Mouse (Mus musculus) CH12.LX (cell line): Measurements from ENCODE around the gene Fgd6. TPM values are rescaled to one million over a fixed set of nuclear protein-coding genes. Genes with fewer than 3 reads are reported as not detected.

Experiments
- DNase-seq: peaks from one replicate; pipeline ENCODE4 v3.0.0-alpha.2; 2013; ENCODE audit errors: extremely low read depth
- H3K27ac ChIP-seq: 2 replicates; pipeline ENCODE4 v1.5.1; 2012; ENCODE audit warnings: low read depth, mild to moderate bottlenecking, control low read depth, moderate library complexity; ENCODE audit not compliant: insufficient read depth
- H3K27me3 ChIP-seq: replicated peaks from 2 replicates; pipeline ENCODE3; 2012; ENCODE audit warnings: inconsistent platforms
- H3K36me3 ChIP-seq, 2 experiments: replicated peaks in 1 of 2; 2 replicates each; pipeline versions ENCODE3 to v1.6.1; 2012; ENCODE audit warnings: inconsistent platforms in 1 of 2, low read length in 1 of 2, mild to moderate bottlenecking in 1 of 2, mixed read lengths in 1 of 2, moderate library complexity in 1 of 2; ENCODE audit not compliant: control insufficient read depth in 1 of 2, insufficient read depth in 1 of 2
- H3K4me1 ChIP-seq, 2 experiments: 2 replicates each; pipeline ENCODE4 v1.6.1; 2012; ENCODE audit warnings: inconsistent platforms in 1 of 2, moderate library complexity in 1 of 2; ENCODE audit not compliant: insufficient read depth in 2 of 2, control insufficient read depth in 1 of 2
- H3K4me2 ChIP-seq: 2 replicates; pipeline ENCODE4 v1.6.1; 2012; ENCODE audit warnings: low read depth, mild to moderate bottlenecking, control low read depth; ENCODE audit not compliant: poor library complexity, insufficient read depth, severe bottlenecking
- H3K4me3 ChIP-seq, 3 experiments: fragments of 150-350 bp in 1 of 3; sonication (generic) in 1 of 3; replicated peaks in 1 of 3; 2 replicates each; pipeline versions ENCODE3 to v1.5.1; 2011 to 2012; ENCODE audit warnings: low read depth in 2 of 3, low read length in 2 of 3, mild to moderate bottlenecking in 2 of 3, moderate library complexity in 2 of 3, control low read depth in 1 of 3, improper control_type of control experiment in 1 of 3, inconsistent platforms in 1 of 3, mixed read lengths in 1 of 3; ENCODE audit not compliant: poor library complexity in 1 of 3
- H3K79me2 ChIP-seq: replicated peaks from 2 replicates; pipeline ENCODE4 v1.6.1; 2012; ENCODE audit warnings: mild to moderate bottlenecking, moderate library complexity; ENCODE audit not compliant: control insufficient read depth, poor library complexity, insufficient read depth, severe bottlenecking; ENCODE audit errors: extremely low read depth
- H3K9ac ChIP-seq: 2 replicates; pipeline ENCODE4 v1.6.1; 2012; ENCODE audit warnings: low read depth, mild to moderate bottlenecking, control low read depth, moderate library complexity; ENCODE audit not compliant: insufficient read depth
- H3K9me3 ChIP-seq: replicated peaks from 2 replicates; pipeline ENCODE3; 2012; ENCODE audit warnings: low read length, inconsistent platforms, mixed read lengths
- BHLHE40 ChIP-seq: IDR thresholded peaks from 2 replicates; pipeline ENCODE4 v1.6.1; 2011; ENCODE audit warnings: mild to moderate bottlenecking, low read depth, low read length, improper control_type of control experiment
- CHD1 ChIP-seq: IDR thresholded peaks from 2 replicates; pipeline ENCODE4 v1.6.1; 2012; ENCODE audit warnings: low read depth, low read length, improper control_type of control experiment, inconsistent platforms
- CHD2 ChIP-seq: IDR thresholded peaks from 2 replicates; pipeline ENCODE4 v1.6.1; 2011; ENCODE audit warnings: low read length, improper control_type of control experiment
- CTCF ChIP-seq, 2 experiments: IDR thresholded peaks in 1 of 2; conservative IDR thresholded peaks in 1 of 2; 2 replicates each; pipeline ENCODE4 v1.5.1; 2011 to 2012; ENCODE audit warnings: low read depth in 2 of 2, low read length in 2 of 2, improper control_type of control experiment in 1 of 2, inconsistent platforms in 1 of 2, mild to moderate bottlenecking in 1 of 2, moderate library complexity in 1 of 2
- ETS1 ChIP-seq: conservative IDR thresholded peaks from 2 replicates; pipeline ENCODE4 v1.6.1; 2012; ENCODE audit warnings: low read depth, mild to moderate bottlenecking, inconsistent platforms, low read length, improper control_type of control experiment, moderate library complexity
- IRF4 ChIP-seq: IDR thresholded peaks from 2 replicates; pipeline ENCODE4 v1.6.1; 2014; ENCODE audit warnings: low read depth, mild to moderate bottlenecking, inconsistent platforms, low read length, improper control_type of control experiment
- JUN ChIP-seq: IDR thresholded peaks from 2 replicates; pipeline ENCODE4 v1.6.1; 2011; ENCODE audit warnings: low read depth, mild to moderate bottlenecking, low read length, improper control_type of control experiment, moderate library complexity; ENCODE audit not compliant: insufficient read depth
- KAT2A ChIP-seq: IDR thresholded peaks from 2 replicates; pipeline ENCODE4 v1.6.1; 2012; ENCODE audit warnings: low read length, improper control_type of control experiment, inconsistent platforms; ENCODE audit not compliant: insufficient replicate concordance
- MAZ ChIP-seq: IDR thresholded peaks from 2 replicates; pipeline ENCODE4 v1.6.1; 2012; ENCODE audit warnings: low read depth, mild to moderate bottlenecking, inconsistent platforms, low read length, improper control_type of control experiment, moderate library complexity
- MXI1 ChIP-seq: IDR thresholded peaks from 2 replicates; pipeline ENCODE4 v1.6.1; 2011; ENCODE audit warnings: mild to moderate bottlenecking, low read depth, low read length, improper control_type of control experiment
- MYC ChIP-seq: IDR thresholded peaks from 2 replicates; pipeline ENCODE4 v1.6.1; 2011; ENCODE audit warnings: low read depth, mild to moderate bottlenecking, improper control_type of control experiment, low read length
- POLR2AphosphoS2 ChIP-seq: IDR thresholded peaks from 2 replicates; pipeline ENCODE4 v1.6.1; 2011; ENCODE audit warnings: low read depth, low read length, improper control_type of control experiment
- SIN3A ChIP-seq: IDR thresholded peaks from 2 replicates; pipeline ENCODE4 v1.6.1; 2012; ENCODE audit warnings: low read length, improper control_type of control experiment, inconsistent platforms
- TBP ChIP-seq: conservative IDR thresholded peaks from 2 replicates; pipeline ENCODE4 v1.6.1; 2011; ENCODE audit warnings: low read depth, low read length, improper control_type of control experiment
- UBTF ChIP-seq: IDR thresholded peaks from 2 replicates; pipeline ENCODE4 v1.6.1; 2012; ENCODE audit warnings: low read depth, mild to moderate bottlenecking, inconsistent platforms, low read length, improper control_type of control experiment, moderate library complexity
- USF1 ChIP-seq: IDR thresholded peaks from 2 replicates; pipeline ENCODE4 v1.6.1; 2014; ENCODE audit warnings: low read depth, mild to moderate bottlenecking, inconsistent platforms, low read length, improper control_type of control experiment
- USF2 ChIP-seq: conservative IDR thresholded peaks from 2 replicates; pipeline ENCODE4 v1.6.1; 2011; ENCODE audit warnings: low read depth, low read length, improper control_type of control experiment
- ZMIZ1 ChIP-seq: IDR thresholded peaks from 2 replicates; pipeline ENCODE4 v1.6.1; 2012; ENCODE audit warnings: low read depth, mild to moderate bottlenecking, inconsistent platforms, low read length, improper control_type of control experiment
- ZNF384 ChIP-seq: IDR thresholded peaks from 2 replicates; pipeline ENCODE4 v1.6.1; 2012; ENCODE audit warnings: low read depth, low read length, improper control_type of control experiment, inconsistent platforms
- dilution Hi-C: fragments of 300-500 bp; cut with MboI; formaldehyde crosslinking; loops from 2 replicates; pipeline ENCODE4 v1.14.3; 2020; ENCODE audit warnings: low sequenced_read_pairs; ENCODE audit not compliant: extremely low pct_unique_long_range_greater_than_20kb, extremely low pct_ligation_motif_present
- in situ Hi-C: fragments of 300-500 bp; cut with MboI; formaldehyde crosslinking; loops from 3 replicates; pipeline ENCODE4 v1.14.3; 2019; ENCODE audit warnings: low sequenced_read_pairs, low pct_ligation_motif_present, low pct_unique_long_range_greater_than_20kb, mixed read lengths
- polyA plus RNA-seq: library from polyadenylated mRNA; unstranded; fragments of >175 nt; gene quantifications from 2 replicates; pipeline ENCODE4 v1.2.1, GENCODE M21; 2012; ENCODE audit warnings: low read depth; ENCODE audit not compliant: insufficient read length
- total RNA-seq, 2 experiments: library from RNA; depleted of rRNA; stranded (reverse); fragments of 300-350 nt in 1 of 2; fragments of >200 nt in 1 of 2; gene quantifications; 2 replicates each; pipeline ENCODE4 v1.2.3; 2012 to 2014

Gene Fgd6
- total and polyA plus RNA-seq, 3 experiments: 3.3 to 7.2 (median 5.0) TPM

DNA sequence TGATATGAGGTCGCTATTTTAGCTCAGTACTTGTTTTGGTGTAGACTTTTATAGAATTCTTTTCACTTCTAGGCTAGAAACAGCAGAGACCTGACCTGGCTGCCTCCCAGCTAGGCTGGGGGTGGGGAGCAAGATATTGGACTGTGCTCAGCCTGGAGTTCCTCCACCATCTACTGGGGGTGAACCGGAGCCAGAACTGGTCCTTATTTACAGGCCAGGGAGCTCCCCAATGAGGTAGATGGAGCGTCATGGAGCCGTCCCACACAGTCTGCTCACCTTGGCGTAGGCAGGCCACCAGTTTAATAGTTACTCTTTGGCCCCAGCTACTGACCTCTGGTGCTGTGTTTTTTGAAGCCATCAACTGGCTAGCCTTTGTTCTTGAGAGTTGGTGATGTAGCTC, 32.9 kb downstream of the Fgd6 start:
- in situ Hi-C loops: no loop called here
- DNase-seq: no peak

DNA sequence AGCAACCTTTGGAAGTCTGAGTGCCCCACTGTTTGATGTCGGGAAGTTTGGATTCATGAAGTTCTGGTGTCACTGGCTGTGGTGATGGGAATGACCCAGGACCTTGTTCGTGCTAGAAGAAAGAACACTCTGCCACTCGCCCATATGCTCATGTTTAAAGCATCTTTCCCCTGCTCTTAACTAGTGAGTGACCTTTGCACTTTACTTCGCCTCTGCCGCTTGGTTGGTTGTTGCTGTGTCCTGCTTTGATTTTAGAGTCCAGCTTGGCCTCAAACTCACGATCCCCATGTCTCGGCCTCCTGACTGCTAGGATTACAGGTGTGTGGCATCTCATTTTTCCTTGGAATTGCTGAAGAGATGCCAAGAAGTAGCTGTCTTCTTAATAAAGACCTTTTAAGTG, 35.8 kb downstream of the Fgd6 start:
- dilution Hi-C loops: no loop called here
- no peak overlapping the region for H3K27ac ChIP-seq
- DNase-seq: no peak
- peaks cover 4 to 26% of the 10 kb centered on the region in 2 experiments; a peak in 3 of 4 replicates for H3K4me1 ChIP-seq
- no peak overlapping the region for H3K9ac ChIP-seq
- no peak overlapping the region for H3K4me3 ChIP-seq
- 0 out of 2 replicates have a peak, but pooled peaks cover 5% of the 10 kb centered on the region for H3K79me2 ChIP-seq
- in situ Hi-C loops: no loop called here
- H3K4me2 ChIP-seq: no peak overlapping the region
- peaks cover 23 to 50% of the 10 kb centered on the region in 2 experiments for H3K36me3 ChIP-seq
- TF ChIP-seq JUN (no peak), USF2 (no peak), IRF4 (no peak), TBP (no peak), CHD1 (no peak), MAZ (no peak), USF1 (no peak)
- TF ChIP-seq, all 38 proteins: peak for 0
- H3K27me3 ChIP-seq: no peaks in the 10 kb centered on the region
- H3K9me3 ChIP-seq: no peaks in the 10 kb centered on the region

More for the DNA sequence above, 32.9 kb downstream of the Fgd6 start:
- Histone ChIP-seq H3K4me3 (no peak overlapping the region), H3K9me3 (no peaks in the 10 kb centered on the region), H3K36me3 (peaks cover 10 to 37% of the 10 kb centered on the region in 2 experiments), H3K27ac (no peak overlapping the region), H3K9ac (no peak overlapping the region), H3K27me3 (no peaks in the 10 kb centered on the region), H3K4me1 (peaks cover 11 to 40% of the 10 kb centered on the region in 2 experiments), H3K79me2 (0 out of 2 replicates have a peak, but pooled peaks cover 7% of the 10 kb centered on the region), H3K4me2 (no peak overlapping the region)
- dilution Hi-C loops: no loop called here
- TF ChIP-seq CHD1: no peak
- TF ChIP-seq IRF4: no peak
- TF ChIP-seq MYC: no peak
- no peak for TF ChIP-seq POLR2AphosphoS2
- TF ChIP-seq MXI1: no peak
- TF ChIP-seq CTCF (conservative IDR thresholded peaks at IDR 0.05 in 1 of 2, IDR thresholded peaks at IDR 0.05 in 1 of 2; ENCODE audit: low read depth in 2 of 2, low read length in 2 of 2): no peak
- TF ChIP-seq UBTF: no peak
- no peak for TF ChIP-seq JUN
- no peak for TF ChIP-seq ZNF384

DNA sequence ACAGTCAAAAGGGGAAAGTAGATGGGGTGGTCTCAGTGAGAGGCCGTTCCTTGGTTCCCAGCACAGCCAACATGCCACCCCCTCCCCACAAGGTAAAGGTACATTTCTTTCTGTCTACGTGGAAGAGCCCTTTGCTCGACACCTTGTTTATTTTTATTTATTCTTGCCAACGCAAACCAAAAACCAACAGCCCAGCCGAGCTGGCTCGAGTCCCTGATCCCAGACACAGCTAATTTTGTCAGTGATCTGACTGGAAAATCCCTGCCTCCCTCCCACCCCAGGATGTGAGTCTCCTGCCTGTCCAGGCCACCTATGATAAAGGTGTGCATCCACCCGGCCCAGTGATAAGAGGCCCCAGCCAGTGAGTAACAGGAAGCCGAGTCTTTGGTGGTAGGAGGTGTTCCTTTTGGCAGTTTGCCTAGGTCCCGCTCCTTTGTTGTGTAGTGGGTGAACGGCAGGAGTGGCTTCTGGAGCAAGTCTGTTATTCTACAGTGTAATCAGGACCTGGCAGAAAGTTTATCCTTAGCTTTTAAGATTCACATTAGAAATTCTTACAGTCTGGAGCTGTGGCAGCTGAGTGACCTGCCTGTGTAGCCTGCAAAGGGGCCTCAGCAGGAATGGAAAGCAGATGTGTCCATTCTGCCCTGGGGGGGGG, 36.6 kb downstream of the Fgd6 start:
- TF ChIP-seq CTCF (conservative IDR thresholded peaks at IDR 0.05 in 1 of 2, IDR thresholded peaks at IDR 0.05 in 1 of 2; ENCODE audit: low read depth in 2 of 2, low read length in 2 of 2) (no peak), CHD2 (no peak), ZMIZ1 (no peak), ZNF384 (no peak), MXI1 (no peak), SIN3A (no peak), BHLHE40 (no peak), KAT2A (no peak), TBP (no peak), ETS1 (no peak), MYC (no peak)
- H3K27me3 ChIP-seq: no peaks in the 10 kb centered on the region
- 0 out of 2 replicates have a peak, but pooled peaks cover 5% of the 10 kb centered on the region for H3K79me2 ChIP-seq
- dilution Hi-C loops: no loop called here
- no peaks in the 10 kb centered on the region for H3K9me3 ChIP-seq
- H3K4me3 ChIP-seq: no peak overlapping the region
- no peak overlapping the region for H3K9ac ChIP-seq
- peaks cover 0 to 19% of the 10 kb centered on the region in 2 experiments; a peak in 3 of 4 replicates for H3K4me1 ChIP-seq
- in situ Hi-C loops: no loop called here
- DNase-seq: no peak
- peaks cover 17 to 46% of the 10 kb centered on the region in 2 experiments for H3K36me3 ChIP-seq
- no peak overlapping the region for H3K4me2 ChIP-seq
- H3K27ac ChIP-seq: no peak overlapping the region
